Mouse (Mus musculus) Muller cell, postnatal 12 days (primary cell): ENCODE data around the gene 2010111I01Rik.

Experiments
- DNase-seq: peaks from one replicate; pipeline ENCODE4 v3.0.0-alpha.2; 2015; ENCODE audit errors: inconsistent ontology term

The 2010111I01Rik gene

DNA sequence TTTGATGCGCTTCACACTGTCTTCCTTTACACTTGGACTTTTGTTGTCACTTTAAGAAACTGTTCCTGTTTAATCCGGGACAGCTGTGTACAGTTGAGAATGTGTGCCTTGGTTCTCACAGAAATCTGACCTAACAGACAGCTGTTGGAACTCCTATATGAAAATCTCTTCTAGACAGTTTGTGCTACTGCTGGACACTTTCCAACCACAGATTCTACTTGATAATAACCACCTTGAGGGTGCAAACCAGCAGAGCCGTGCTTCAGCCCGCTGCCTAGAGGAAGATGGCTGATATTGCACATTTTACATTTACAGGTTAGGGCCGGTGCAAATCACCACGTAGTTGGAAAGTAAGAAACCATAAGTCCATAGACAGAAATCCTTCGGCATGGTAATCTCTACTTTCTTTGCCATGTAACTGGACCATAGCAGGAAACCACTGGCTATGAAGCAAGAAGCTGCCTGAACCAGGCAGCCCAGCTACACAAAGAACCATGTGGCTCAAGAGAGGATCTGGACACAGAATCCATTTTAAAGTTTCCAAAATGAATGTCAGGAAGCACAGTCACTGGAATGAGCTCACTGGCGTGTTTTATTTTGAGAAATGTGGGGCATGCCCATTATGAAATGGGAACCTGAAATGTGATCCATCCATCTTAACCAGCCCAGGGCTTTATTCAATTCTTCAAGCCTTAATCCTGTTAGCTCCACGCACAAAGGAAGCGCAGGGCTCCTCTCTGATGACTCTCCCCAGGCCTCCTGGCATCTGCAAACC, 148.1 kb downstream of the 2010111I01Rik start:
- peak; percentile 85 for DNase-seq

DNA sequence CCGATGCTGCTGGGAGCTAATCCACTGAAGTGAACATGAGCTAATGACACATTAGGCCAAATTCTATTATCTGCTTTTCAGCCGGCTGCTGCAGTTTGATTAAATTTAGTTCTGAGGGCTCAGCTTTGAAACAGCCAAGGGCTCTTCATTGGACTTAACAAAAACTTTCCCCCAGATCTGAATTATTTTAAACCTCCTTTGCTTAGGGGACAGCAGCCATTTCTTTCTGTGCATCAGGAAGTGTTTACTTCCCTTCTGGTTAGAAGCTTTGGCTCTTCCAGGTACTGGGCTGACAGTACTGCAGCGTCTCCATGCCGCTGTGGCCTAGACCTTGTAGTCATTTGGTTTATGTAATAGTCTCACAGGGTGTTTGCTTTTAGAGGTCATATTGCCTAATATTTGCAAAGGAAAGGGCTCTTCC, 149.2 kb downstream of the 2010111I01Rik start:
- no peak for DNase-seq

DNA sequence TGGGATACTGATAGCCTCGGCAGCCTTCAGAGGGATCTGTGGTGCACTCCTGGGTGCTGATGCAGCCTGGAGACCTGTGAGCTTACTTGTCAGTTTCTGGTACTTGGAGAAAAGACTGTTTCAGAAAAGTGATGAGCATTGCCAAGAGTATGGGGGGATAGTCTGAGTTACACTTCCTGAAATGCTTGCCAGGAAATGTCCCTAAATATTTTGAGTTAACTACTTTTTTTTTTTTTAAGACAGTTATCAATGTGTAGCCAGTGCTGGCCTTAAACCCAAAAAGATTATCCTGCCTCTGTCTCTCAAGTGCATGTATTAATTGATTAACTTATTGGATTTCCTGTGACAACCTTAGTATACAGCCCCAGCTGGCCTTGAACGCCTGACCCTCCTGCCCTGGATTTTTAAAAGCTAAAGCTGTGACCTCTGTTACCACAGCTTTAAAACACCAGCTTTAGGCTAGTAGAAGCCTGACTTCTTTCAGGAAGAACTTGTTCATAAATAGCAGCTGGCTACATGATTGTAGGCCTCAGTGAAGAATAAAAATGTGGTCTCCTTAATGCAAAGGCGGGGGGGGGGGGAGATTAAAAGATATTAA, 150.6 kb downstream of the 2010111I01Rik start:
- DNase-seq = no peak

DNA sequence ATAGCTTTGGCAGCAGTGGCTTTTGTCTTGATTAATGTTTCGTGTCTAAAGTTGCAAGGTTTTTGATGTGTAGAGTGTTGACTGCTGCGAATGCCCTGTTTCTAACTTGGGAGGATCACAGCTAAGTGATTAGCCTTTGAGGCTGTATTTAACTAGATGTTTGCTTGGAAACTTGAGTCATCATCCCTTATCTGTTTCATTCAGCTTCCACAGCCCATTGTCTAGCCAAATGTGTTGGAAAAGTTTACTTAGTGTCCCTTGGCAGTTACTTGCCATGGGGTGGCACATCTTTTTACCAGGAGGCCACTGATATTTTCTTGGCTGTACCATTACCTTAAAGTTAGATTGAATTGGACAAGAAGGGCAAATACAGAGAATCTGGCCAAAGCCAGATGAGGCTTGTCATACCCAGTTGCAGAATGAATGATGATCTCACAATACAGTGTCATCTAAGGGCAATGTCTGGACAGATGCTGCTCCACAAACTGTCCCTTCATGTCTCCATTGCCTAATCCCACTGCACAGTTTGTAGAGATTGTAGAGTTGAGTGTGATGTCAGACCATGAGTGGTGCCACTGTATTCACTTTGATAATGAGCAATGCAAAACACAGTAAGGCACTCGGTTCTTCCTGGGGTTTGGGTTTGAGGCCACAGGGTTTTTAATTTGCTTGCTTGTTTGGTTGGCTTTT, 152.9 kb downstream of the 2010111I01Rik start:
- DNase-seq = no peak

DNA sequence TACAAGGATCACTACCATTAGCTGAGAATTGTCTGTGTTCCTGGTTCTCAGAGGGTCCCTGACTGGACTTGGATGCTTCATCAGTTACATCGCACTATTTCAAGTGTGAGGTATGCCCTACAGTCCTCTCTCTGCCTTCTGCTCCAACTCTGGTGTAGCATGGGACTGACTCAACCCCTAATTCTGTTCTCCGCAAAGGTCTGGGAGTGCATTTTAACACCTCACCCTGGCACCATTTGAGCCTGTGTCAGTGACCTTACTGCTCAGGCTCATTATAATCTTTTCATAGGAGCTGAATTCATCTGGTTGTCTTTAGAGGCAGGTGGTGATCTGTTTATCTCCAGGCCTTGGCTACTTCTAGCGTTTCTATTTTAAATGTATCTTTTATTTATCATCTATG, 154.0 kb downstream of the 2010111I01Rik start:
- no peak for DNase-seq

DNA sequence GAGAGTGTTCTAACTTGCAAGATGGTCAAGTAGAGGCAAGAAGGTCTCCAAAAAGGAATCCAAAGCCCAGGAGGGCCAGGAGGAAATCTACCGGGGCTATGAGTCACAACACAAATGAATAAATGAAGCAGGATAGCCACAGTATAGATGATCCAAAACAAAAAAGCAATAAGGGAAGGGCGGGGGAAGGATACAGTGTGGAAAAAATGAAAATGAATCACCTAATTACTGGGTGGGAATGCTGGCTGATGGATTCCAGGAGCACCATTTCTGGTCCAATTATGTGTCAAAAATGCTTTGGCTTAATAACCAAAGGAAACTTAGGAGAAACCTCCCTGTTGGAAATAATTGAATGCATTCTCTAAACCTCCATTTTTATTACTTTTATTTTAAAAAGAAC, 155.6 kb downstream of the 2010111I01Rik start:
- DNase-seq = peak; percentile 70

DNA sequence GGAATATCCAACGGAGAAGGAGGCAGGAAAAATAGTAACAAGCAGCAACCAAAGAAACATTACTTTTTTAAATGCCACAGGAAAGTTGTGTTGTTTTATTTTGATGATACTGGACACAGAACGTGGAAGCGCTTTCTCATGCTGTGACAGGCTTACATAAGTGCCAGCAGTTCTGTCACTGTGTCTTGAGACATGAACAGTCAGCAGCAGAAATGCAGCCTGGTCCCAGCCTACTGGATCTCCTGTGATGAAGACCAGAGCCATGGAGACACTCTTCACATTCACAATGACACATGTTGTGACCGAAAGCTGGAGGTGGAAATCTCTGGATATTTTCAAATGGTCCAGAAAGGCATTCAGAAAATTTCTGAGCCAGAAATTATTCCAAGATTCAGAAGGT, 157.1 kb downstream of the 2010111I01Rik start:
- no peak for DNase-seq

DNA sequence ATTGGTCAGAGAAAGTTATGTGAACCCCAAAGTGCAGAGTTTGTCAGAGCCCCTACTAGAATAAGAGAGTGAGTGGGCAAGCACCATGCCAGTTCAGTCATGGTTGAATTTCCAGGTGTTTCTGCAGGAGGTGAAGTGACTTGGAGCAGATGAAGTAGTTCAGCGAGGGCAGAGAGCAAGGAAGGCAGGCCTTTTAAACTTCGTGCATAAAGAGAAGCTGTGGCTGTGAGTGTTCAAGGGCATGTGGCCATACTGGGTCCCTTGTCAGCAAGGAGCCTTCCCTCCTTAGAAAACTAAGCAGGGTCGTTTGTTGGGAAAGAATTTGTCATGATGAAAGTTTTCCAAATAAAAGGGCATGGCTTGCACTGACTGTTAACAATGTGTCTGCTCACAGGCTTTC, 161.5 kb downstream of the 2010111I01Rik start:
- DNase-seq = no peak

DNA sequence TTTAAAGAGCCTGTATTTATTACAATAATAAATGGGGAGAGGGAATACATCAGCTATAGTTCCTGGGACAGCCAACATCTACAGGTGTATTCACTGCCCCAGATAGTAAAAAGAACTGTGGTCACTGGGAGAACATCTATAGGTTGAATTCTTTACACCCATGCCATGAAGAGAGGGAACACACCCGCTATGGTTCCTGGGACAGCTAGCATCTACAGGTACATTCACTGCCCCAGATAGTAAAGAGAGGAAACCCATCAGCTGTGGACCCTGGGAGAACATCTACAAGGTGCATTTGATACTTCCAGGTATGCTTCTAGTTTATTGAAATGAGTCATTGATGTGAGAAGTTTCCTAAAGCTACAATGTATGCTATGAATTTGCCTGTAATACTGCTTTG, 162.8 kb downstream of the 2010111I01Rik start:
- DNase-seq = no peak

DNA sequence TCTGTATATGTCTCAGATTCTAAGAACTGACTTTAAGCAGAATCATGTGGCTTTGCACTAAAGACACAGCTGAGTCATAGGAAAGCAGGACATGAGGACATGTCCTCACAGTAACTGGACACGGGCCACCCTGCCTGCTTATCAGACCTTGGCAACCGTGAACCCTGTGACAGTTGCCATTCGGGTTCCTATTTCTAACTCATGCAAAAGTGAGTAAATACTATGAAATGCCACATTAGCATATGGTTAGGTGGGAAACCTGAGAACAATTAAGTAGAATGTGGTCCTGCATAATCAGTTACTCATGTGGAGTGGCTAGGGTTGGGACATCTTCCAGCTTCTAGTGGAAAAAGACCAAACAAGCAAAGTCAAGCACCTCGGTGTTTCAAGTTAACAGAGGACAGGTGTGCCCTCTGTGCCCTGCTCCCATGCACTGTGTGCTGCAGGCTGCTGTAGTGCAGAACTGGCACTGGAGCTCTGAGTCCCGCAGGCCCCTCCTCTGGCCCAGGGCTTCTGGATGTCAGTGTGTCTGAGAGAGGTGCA, 170.3 kb downstream of the 2010111I01Rik start:
- no peak for DNase-seq

DNA sequence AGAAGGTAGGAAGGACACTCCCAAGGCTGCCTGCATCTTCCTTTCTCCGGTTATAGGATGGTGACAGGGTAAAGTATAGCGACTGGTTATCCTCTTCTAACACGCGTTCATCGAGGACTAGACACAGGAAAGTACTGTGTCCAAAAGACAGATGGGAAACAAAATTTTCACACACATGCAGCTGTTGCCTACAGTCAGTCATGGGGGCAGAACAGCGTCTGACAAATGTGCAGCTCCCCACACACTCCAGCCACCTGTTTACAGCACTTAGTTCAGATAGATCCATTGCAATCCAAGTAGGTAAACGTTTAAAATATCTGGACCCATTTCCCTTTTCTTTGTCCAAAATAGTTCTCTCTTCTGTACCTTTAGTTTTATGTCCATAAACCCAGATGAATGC, 171.3 kb downstream of the 2010111I01Rik start:
- no peak for DNase-seq

DNA sequence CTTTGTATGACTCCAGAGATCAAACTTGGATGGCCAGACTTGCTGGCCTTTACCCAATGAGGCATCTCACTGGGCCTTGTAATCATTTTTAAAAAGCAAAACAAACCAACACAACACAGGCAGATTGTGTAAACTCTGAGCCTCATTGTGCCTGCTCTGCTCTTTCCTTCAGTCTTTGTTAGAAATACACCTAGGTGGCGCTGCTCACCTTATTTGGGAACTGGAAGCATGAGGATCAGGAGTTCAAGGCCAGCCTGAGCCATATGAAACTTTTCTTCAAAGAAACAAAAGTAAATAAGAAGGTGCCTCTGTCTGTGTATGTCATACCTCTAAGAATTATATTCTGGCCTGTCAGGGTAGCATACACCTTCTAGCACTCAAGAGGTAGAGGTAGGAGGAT, 172.1 kb downstream of the 2010111I01Rik start:
- no peak for DNase-seq

DNA sequence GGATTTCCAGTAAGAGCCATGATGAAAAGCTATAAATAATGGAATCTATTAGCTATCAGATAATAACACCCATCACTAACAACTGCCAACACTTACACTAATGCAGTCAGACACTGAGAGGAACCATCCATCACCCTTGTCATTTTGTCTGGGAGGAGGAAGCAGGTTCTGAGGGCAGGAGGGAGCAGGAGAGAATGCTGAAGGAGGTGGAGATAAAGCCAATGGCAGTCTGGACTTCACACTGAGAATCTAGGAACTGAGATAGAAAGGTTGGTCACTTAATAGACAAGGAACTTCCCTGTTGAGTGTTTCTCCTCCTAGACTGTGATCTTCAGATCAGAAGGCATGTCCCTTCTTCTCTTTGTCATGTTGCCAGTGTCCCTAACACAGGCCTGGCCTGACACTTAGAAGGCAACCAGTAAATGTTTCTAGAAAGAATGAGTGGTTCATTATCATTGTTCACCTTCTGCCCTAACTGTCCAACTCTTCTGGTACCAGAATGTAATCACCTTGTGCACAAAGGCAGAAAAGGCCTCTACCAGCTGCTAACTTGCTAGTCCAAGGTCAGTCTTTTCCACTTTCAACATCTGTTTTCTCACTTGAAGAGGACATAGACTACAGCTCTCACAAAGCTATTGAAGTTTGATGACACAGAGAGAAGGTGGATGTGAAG, 173.8 kb downstream of the 2010111I01Rik start:
- no peak for DNase-seq

DNA sequence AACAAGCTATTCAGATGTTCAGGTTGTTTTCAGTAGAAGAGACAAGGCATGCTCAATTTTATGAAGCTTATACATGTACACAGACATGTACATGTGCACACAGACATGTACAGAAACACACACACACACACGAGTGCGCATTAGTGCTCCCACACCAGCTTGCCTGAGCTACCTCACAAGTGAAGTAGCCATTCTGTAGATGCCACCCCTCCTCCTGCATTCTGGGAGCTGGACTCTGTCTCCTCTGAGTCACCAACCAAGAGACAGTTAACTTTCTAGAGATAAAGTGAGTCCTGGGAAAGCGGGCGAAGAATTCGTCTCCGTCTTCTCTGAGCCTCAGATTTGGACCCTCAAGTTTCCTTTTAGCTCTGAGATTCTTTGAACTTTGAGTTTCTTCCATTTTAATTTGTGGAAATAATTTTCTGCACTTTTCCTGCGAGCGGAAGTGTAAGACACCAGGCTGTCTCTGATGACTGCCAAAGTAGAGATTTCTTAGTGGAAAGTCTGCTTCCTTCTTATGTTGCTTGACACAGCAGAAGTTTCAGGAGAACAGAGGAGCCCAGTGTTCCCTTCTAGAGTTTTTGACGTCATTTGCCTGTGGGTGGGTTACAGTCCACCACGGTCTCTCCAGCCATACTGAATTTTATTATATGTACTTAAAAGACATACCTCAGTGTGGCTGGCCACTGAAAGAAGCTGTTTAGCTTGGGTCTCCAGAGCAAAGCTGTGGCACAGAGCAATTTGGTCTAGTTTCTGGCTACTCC, 175.0 kb downstream of the 2010111I01Rik start:
- no peak for DNase-seq

DNA sequence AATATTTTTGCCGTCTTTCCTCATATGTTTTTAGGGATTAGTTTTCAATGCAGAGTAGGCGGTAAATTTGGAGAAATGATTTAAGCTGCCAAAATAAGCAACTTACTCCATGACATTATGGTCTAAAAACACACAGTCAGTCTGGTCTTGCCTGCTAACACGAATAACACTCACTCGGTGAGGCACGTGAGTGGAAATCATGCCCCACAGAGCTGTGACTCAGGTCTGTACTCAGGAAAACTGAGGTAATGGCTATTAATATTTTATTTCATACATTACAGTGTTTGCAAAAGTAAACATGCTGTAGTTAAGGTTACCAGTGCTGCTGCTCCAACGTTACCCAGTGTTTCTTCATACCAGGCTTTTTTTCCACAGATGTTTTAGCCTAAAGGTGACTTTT, 176.1 kb downstream of the 2010111I01Rik start:
- DNase-seq = no peak

DNA sequence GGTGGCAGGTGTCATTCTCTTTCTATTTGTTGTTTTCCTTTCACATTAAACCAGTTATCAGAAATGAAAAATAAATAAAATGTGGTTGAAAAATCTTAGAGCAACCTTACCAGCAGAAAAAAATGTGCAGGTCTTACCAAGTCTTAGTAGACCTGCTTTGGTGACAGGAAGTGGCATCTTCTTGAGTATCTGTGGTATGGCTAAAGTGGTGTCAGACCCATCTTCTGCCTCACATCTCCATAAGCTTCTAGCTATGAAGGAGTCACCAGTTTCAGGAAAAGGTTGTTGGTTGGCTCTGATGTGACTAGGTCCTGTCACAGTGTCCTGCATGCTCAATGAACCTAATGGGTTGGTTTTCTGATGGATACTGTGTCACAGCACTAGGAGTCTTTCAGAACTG, 176.6 kb downstream of the 2010111I01Rik start:
- no peak for DNase-seq

DNA sequence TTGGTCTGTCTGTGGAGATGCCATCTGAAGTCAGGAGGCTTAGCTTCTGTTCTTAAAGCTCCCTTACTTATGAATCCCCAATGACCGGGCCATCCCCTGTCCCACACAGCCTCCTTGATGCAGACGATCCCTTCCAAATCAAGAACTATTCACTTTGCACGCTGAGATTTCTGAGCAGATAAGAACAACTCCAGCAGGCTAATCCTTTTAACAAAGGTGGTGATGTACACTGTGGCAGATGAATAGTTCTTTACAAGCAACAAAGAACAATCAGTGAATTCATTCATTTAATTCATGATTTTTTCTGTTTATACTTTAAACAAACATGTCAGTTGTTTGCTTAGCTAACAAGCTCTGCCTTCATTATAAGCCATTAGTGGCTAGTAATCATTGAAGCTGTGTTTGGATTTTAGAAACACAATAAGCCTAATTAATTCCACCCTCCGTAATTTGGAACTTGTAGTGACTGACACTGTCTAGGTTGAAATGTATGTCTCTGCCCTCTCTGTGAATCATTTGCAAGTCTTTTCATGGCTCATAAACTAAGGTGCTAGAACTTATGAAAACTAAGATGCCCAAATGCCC, 182.0 kb downstream of the 2010111I01Rik start:
- DNase-seq = no peak

DNA sequence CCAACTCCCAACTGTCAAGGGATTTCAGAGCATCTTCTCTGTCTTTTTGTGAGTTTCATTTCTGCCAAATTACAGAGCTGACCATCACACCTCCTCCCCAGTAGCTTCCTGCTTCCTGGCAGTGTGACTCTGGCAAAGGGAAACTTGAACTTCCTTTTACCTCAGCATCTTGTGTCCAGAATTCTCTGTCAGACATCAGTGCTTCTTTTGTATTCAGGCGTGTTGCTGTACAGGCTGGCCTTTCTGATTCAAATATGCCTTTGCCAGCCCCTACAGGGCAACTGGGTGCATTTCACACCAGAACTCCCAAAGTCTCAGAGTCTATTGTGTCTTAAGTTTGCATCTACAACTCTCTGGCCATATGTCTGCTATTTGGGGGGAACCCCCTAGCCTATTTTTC, 183.5 kb downstream of the 2010111I01Rik start:
- no peak for DNase-seq

DNA sequence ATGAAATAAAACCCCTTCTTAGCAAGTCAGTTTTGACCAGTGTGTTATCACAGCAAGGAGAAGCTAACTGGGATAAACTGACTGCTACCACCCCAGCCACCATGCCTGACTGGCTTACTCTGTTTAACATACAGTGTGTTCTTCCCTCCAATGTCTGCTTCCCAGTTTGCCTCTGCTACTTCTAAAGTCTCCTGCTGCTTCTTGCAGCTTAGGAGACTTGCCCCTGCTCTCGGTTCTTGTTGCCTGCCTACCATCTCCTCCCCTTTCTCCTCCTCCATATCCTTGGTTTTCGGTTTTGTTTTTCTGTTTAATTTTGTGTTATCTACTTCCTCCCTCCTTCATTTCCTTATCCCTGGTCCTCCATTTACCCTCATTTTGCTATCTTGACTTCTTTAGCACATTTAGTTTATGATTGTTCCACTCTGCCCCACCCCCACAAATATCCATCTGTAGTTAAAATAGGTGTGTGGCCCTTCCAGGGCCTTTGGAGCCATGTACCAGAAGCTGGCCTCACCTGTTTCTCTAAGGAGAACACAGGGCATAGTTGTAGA, 185.9 kb downstream of the 2010111I01Rik start:
- no peak for DNase-seq

DNA sequence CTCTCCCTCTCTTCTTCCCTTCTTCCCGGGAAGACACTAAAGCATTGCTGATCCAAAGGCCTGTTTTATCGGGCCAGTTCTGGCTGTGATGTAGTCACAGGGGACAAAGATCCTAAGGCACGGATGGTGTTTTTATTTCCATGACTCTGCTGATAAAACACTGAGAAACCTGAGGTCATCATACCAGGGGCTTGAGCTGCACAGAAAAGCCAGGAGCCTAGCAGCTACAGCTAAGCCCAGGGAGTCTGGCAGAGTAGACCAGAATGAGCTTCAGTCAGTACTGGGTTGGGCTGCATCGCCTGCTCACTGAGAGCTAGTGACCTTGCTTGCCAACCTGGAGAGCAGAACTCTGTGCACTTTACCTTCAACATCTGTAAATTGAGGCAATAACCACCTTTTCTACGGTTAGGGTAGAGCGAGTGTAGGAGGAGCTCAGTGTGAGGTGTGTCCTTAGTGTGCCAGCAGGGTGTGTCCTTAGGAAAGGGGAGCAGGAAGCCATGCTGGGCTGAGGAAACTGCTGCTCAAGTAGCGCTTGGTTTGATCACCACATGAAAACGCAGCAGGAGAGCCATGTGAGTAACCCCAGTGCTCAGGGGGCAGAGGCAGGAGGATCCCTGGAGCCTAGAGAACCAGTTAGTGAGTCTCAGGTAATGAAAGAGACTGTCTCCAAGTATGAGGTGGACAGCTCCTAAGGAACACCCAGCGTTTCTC, 186.5 kb downstream of the 2010111I01Rik start:
- DNase-seq = no peak
